Mouse (Mus musculus): ENCODE results near the gene Kif26b.

DNA sequence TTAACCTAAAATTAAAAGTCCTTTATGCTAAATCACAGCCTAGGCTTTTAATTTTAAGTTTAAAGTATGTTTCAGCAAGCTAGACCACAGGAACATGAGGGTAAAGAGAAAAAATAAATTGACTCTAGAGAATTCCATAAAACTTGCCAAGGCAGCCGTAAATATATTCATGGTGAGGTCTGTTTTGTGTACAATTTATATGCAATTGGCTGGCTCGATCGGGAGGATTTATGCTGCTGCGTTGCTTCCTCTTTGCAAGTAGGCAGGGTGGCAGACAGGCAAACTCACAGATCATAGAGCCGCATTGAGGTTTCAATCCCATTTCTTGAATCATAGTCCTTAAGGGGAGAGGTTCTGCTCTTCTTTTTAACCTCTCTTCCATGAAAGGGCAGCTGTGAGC, 318.6 kb downstream of the Kif26b start:
- TF ChIP-seq POLR2A (IDR thresholded peaks at IDR 0.05; ENCODE audit: insufficient read depth, low read depth, low read length): no peak
- no peak for TF ChIP-seq CTCF (IDR thresholded peaks at IDR 0.05)
